Mouse (Mus musculus) v-Abl transformed pro-B cells (cell line): ENCODE measurements around the gene Dab1.

Experiments used
- in situ Hi-C, 2 experiments: fragments of 400-800 bp; cut with MboI; formaldehyde crosslinking; loops; one replicate each; pipeline ENCODE4 v1.15.1; 2025; ENCODE audit not compliant: unreplicated experiment in 2 of 2

Gene Dab1

GRCm38 (mm10) chr4:104465594-104465993 lies 846.4 kb downstream of the Dab1 start:
- in situ Hi-C loops, result no loop called here

- in situ Hi-C loops, result no loop called here
Observed at GRCm38 (mm10) chr4:104468666-104469065, 849.5 kb downstream of the Dab1 start.

- in situ Hi-C loops, result no loop called here
Observed at GRCm38 (mm10) chr4:104472915-104473314, 853.8 kb downstream of the Dab1 start.

GRCm38 (mm10) chr4:104476841-104477240 lies 857.7 kb downstream of the Dab1 start:
- in situ Hi-C loops, result no loop called here

GRCm38 (mm10) chr4:104483948-104484347 lies 864.8 kb downstream of the Dab1 start:
- in situ Hi-C loops, result no loop called here

- in situ Hi-C loops, result no loop called here
Observed at GRCm38 (mm10) chr4:104497221-104497620, 878.1 kb downstream of the Dab1 start.

- in situ Hi-C loops, result no loop called here
Observed at GRCm38 (mm10) chr4:104500112-104500511, 881.0 kb downstream of the Dab1 start.

- in situ Hi-C loops, result no loop called here
Observed at GRCm38 (mm10) chr4:104500646-104501045, 881.5 kb downstream of the Dab1 start.

- in situ Hi-C loops, result no loop called here
Observed at GRCm38 (mm10) chr4:104501245-104501644, 882.1 kb downstream of the Dab1 start.

- in situ Hi-C loops, result no loop called here
Observed at GRCm38 (mm10) chr4:104504916-104505315, 885.8 kb downstream of the Dab1 start.

- in situ Hi-C loops, result no loop called here
Observed at GRCm38 (mm10) chr4:104509230-104509985, 890.2 kb downstream of the Dab1 start.

- in situ Hi-C loops, result no loop called here
Observed at GRCm38 (mm10) chr4:104511855-104512254, 892.7 kb downstream of the Dab1 start.

- in situ Hi-C loops, result no loop called here
Observed at GRCm38 (mm10) chr4:104512513-104512912, 893.4 kb downstream of the Dab1 start.

- in situ Hi-C loops, result no loop called here
Observed at GRCm38 (mm10) chr4:104513622-104514021, 894.5 kb downstream of the Dab1 start.

- in situ Hi-C loops, result no loop called here
Observed at GRCm38 (mm10) chr4:104514568-104515000, 895.4 kb downstream of the Dab1 start.

- in situ Hi-C loops, result no loop called here
Observed at GRCm38 (mm10) chr4:104515681-104516080, 896.5 kb downstream of the Dab1 start.

- in situ Hi-C loops, result no loop called here
Observed at GRCm38 (mm10) chr4:104522324-104522723, 903.2 kb downstream of the Dab1 start.

GRCm38 (mm10) chr4:104523776-104524175 lies 904.6 kb downstream of the Dab1 start:
- in situ Hi-C loops, result no loop called here

- in situ Hi-C loops, result no loop called here
Observed at GRCm38 (mm10) chr4:104529905-104530646, 910.9 kb downstream of the Dab1 start.

GRCm38 (mm10) chr4:104532846-104533245 lies 913.7 kb downstream of the Dab1 start:
- in situ Hi-C loops, result no loop called here

- in situ Hi-C loops, result no loop called here
Observed at GRCm38 (mm10) chr4:104538420-104538819, 919.3 kb downstream of the Dab1 start.

GRCm38 (mm10) chr4:104539047-104539446 lies 919.9 kb downstream of the Dab1 start:
- in situ Hi-C loops, result no loop called here
